Mouse (Mus musculus) midbrain, embryonic 13.5 days (tissue): ENCODE data around the gene B230307C23Rik. TPM values are rescaled to one million over a fixed set of nuclear protein-coding genes. Genes with fewer than 3 reads are reported as not detected.
"Not testable (repeated sequence)": the region's sequence is repeated elsewhere in the genome, so short reads cannot be mapped to it uniquely, and the experiment has no call there.

Experiments used
- ATAC-seq: fragments of 200-750 bp; cut with Nextera tagmentation; 2 replicates; pipeline ENCODE4 v1.8.0; 2017; ENCODE audit warnings: mild to moderate bottlenecking, moderate TSS enrichment, moderate library complexity
- H3K27ac ChIP-seq: fragments of 300-500 bp; sonication (generic); 2 replicates; pipeline ENCODE4 v1.5.1; 2015; ENCODE audit warnings: inconsistent platforms, mild to moderate bottlenecking, moderate library complexity
- H3K27me3 ChIP-seq: fragments of 300-500 bp; sonication (generic); 2 replicates; pipeline ENCODE4 v1.6.1; 2015; ENCODE audit warnings: mild to moderate bottlenecking, inconsistent platforms
- H3K36me3 ChIP-seq: fragments of 300-500 bp; sonication (generic); 2 replicates; pipeline ENCODE4 v1.6.1; 2015; ENCODE audit warnings: mild to moderate bottlenecking, inconsistent platforms
- H3K4me1 ChIP-seq: fragments of 300-500 bp; sonication (generic); replicated peaks from 2 replicates; pipeline ENCODE4 v1.6.1; 2015; ENCODE audit warnings: inconsistent platforms
- H3K4me2 ChIP-seq: fragments of 300-500 bp; sonication (generic); replicated peaks from 2 replicates; pipeline ENCODE4 v1.6.1; 2015; ENCODE audit warnings: moderate library complexity, mild to moderate bottlenecking, inconsistent platforms
- H3K4me3 ChIP-seq: fragments of 300-500 bp; sonication (generic); replicated peaks from 2 replicates; pipeline ENCODE4 v1.5.1; 2015; ENCODE audit warnings: mild to moderate bottlenecking, inconsistent platforms
- H3K9ac ChIP-seq: fragments of 300-500 bp; sonication (generic); replicated peaks from 2 replicates; pipeline ENCODE4 v1.6.1; 2015; ENCODE audit warnings: mild to moderate bottlenecking, inconsistent platforms
- H3K9me3 ChIP-seq: fragments of 300-500 bp; sonication (generic); 2 replicates; pipeline ENCODE4 v1.6.1; 2016; ENCODE audit warnings: mild to moderate bottlenecking, inconsistent platforms
- WGBS: fragments of 180-500 bp; shearing (Covaris S2); methylation state at CpG from one replicate; pipeline ENCODE4 v1.1.7; 2015; 5-methylcytosine and 5-hydroxymethylcytosine counted together
- polyA plus RNA-seq: library from polyadenylated mRNA; unstranded; fragments of >200 nt; fragmentation: Nextera tagmentation; extraction: Ambion mirVana; gene quantifications from 2 replicates; pipeline ENCODE4 v1.2.1, GENCODE M21; 2015

The B230307C23Rik gene
- polyA plus RNA-seq, 1 experiment from 2014 or later, result 23.3 TPM

DNA sequence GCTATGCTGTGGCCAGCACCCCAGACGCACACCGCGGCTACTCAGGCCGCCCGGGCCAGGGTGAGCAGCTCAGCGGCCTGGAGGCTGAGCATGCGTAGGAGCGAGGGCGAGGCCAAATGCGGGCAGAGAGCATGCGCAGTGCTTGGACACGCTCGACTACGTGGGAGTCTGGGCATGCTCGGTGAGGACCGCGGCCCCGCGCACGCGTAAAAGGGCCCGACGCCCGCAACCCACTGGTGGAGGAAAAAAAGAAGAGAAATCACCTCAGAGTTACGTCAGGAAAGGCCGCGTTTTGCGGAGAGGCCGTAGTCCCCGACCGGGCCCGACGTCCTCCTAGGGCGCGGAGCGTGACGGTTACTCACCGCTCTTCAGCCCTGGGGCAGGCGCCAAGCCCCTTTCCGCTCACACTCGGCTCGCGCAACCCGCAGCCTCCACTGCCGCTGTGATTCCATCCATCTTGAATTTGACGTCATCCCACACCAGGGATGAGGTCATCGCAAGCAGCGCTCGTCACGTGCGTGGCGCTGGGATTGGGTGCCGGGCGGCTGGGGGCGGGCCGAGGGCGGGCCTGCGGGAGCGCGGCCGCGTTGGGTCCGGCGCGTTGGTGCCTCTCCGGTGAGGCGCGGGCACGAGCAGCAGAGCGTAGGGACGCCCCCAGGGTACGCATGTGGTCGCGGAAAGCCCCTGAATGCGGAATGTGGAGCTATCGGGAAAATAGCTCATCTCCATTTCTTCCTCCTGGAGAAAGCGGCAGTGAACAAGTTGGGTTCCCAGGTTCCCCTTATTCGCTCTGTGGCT is 34.8 kb upstream of the B230307C23Rik start, which contains the start of the genes C2cd2 and Zbtb21:
Gene C2cd2, minus strand, starts transcription at position 448 of the 798 bp plus-strand sequence.
Gene Zbtb21, minus strand, starts transcription at position 472 of the 798 bp plus-strand sequence.
- peak; percentile 99 for ATAC-seq
- no peaks in the 10 kb centered on the region for H3K27me3 ChIP-seq
- WGBS, result under 1% methylated on average over 78 of the region's 78 CpGs

DNA sequence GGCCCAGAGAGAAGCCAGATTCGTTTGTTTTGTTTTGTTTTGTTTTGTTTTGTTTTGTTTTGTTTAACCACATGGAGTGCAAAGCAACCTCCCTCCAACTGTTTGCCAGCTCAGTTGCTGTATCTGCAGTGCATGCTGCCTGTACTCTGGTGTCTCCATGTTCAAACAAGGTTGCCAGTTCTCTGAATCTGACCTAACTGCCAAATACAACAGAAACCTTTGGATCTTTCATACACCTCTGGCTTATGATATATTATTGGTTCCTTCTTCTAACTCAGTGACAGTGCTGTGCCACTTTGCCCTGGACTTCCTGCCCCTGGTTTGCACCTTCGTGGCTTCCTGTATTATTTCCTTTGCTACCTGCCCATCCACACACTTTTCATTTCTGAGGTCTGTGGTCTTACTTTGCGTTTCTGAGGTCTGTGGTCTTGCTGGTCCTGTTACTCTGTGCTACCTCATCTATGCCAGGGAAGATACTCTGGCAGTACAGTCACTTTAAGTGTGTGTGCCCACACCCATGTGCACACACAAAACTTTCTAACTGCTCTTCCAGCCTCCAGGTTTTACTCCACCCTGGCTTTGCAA is 33.1 kb upstream of the B230307C23Rik start:
- H3K27me3 ChIP-seq, result no peaks in the 10 kb centered on the region
- no peak overlapping the region for H3K27ac ChIP-seq
- H3K4me1 ChIP-seq, result peaks cover 19% of the 10 kb centered on the region
- no peak overlapping the region for H3K4me2 ChIP-seq
- no peak for ATAC-seq
- H3K4me3 ChIP-seq, result no peak overlapping the region
- 90% methylated on average over 3 of the region's 3 CpGs for WGBS
- no peaks in the 10 kb centered on the region for H3K9me3 ChIP-seq
- no peak overlapping the region for H3K9ac ChIP-seq
- no peaks in the 10 kb centered on the region for H3K36me3 ChIP-seq

More for the DNA sequence above, 34.8 kb upstream of the B230307C23Rik start, which contains the start of the genes C2cd2 and Zbtb21:
- peak within 1 kb of the TSS; percentile 97 for H3K27ac ChIP-seq
- no peaks in the 10 kb centered on the region for H3K36me3 ChIP-seq
- H3K9ac ChIP-seq, result peak within 1 kb of the TSS; percentile 92
- H3K4me2 ChIP-seq, result peak within 1 kb of the TSS; percentile 75
- H3K4me3 ChIP-seq, result peak within 1 kb of the TSS; percentile 83
- H3K9me3 ChIP-seq, result no peaks in the 10 kb centered on the region
- peaks cover 19% of the 10 kb centered on the region for H3K4me1 ChIP-seq

GRCm38 (mm10) chr16:97977277-97977676 is 19.8 kb upstream of the B230307C23Rik start:
- WGBS, result 80% methylated on average over 1 of the region's 1 CpGs
- H3K36me3 ChIP-seq, result no peaks in the 10 kb centered on the region

GRCm38 (mm10) chr16:97977722-97978121 is 19.4 kb upstream of the B230307C23Rik start:
- no peak overlapping the region for H3K27ac ChIP-seq
- H3K4me3 ChIP-seq, result no peak overlapping the region
- H3K4me2 ChIP-seq, result no peak overlapping the region
- no peak overlapping the region for H3K9ac ChIP-seq
- no peaks in the 10 kb centered on the region for H3K27me3 ChIP-seq
- no peaks in the 10 kb centered on the region for H3K36me3 ChIP-seq
- no peaks in the 10 kb centered on the region for H3K4me1 ChIP-seq
- no peaks in the 10 kb centered on the region for H3K9me3 ChIP-seq
- no peak for ATAC-seq
- WGBS, result 88% methylated on average over 3 of the region's 3 CpGs

More at GRCm38 (mm10) chr16:97977277-97977676, 19.8 kb upstream of the B230307C23Rik start:
- H3K27me3 ChIP-seq, result no peaks in the 10 kb centered on the region
- H3K4me2 ChIP-seq, result no peak overlapping the region
- no peak for ATAC-seq
- no peak overlapping the region for H3K9ac ChIP-seq
- no peaks in the 10 kb centered on the region for H3K9me3 ChIP-seq
- no peaks in the 10 kb centered on the region for H3K4me1 ChIP-seq
- H3K27ac ChIP-seq, result no peak overlapping the region
- no peak overlapping the region for H3K4me3 ChIP-seq

DNA sequence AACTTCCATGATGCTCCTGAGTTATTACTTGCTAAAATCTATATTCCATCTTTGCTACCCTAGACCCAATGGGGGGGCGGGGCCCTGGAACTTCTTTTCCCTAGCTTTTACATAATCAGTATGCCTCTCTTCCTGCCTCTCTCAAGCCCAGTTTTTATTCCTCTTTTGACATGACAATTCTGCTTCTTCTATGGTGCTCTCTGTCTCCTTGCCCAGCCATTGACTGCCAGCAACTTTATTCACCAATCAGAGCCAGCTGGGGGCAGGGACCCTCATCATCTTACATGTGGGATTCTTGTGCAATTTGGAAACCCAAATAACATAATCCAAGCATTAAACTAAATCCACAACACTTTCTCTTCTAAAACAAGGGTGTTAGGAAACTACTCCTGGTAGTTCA is 15.8 kb upstream of the B230307C23Rik start:
- 88% methylated on average over 1 of the region's 1 CpGs for WGBS
- no peak overlapping the region for H3K9ac ChIP-seq
- H3K27ac ChIP-seq, result no peak overlapping the region
- no peak overlapping the region for H3K4me3 ChIP-seq
- no peak for ATAC-seq
- no peaks in the 10 kb centered on the region for H3K27me3 ChIP-seq
- no peaks in the 10 kb centered on the region for H3K4me1 ChIP-seq
- H3K36me3 ChIP-seq, result no peaks in the 10 kb centered on the region
- no peaks in the 10 kb centered on the region for H3K9me3 ChIP-seq
- H3K4me2 ChIP-seq, result no peak overlapping the region

- no peak overlapping the region for H3K9ac ChIP-seq
- WGBS, result 60% methylated on average over 5 of the region's 5 CpGs
Observed at GRCm38 (mm10) chr16:97984589-97984988, 12.5 kb upstream of the B230307C23Rik start.

GRCm38 (mm10) chr16:97991517-97991916 is 5.6 kb upstream of the B230307C23Rik start:
- Histone ChIP-seq H3K9ac (no peak overlapping the region), H3K4me3 (no peak overlapping the region), H3K4me2 (no peak overlapping the region), H3K27ac (no peak overlapping the region), H3K9me3 (no peaks in the 10 kb centered on the region; the same call in 1 of the 2 replicates), H3K27me3 (no peaks in the 10 kb centered on the region), H3K36me3 (no peaks in the 10 kb centered on the region), H3K4me1 (peaks cover 5% of the 10 kb centered on the region)
- ATAC-seq, result no peak
- 79% methylated on average over 2 of the region's 2 CpGs for WGBS

More at GRCm38 (mm10) chr16:97984589-97984988, 12.5 kb upstream of the B230307C23Rik start:
- Histone ChIP-seq H3K4me2 (no peak overlapping the region), H3K9me3 (no peaks in the 10 kb centered on the region; the same call in 1 of the 2 replicates), H3K4me1 (no peaks in the 10 kb centered on the region), H3K36me3 (no peaks in the 10 kb centered on the region), H3K27ac (no peak overlapping the region), H3K4me3 (no peak overlapping the region), H3K27me3 (no peaks in the 10 kb centered on the region)
- ATAC-seq, result no peak

GRCm38 (mm10) chr16:97992477-97992876 is 4.6 kb upstream of the B230307C23Rik start:
- not testable (repeated sequence) for H3K4me1 ChIP-seq, H3K4me3 ChIP-seq, ATAC-seq, H3K36me3 ChIP-seq, H3K27ac ChIP-seq, H3K9me3 ChIP-seq, H3K9ac ChIP-seq, H3K27me3 ChIP-seq, H3K4me2 ChIP-seq
- WGBS, result 78% methylated on average over 3 of the region's 3 CpGs

GRCm38 (mm10) chr16:97995849-97996615 is 1.1 kb upstream of the B230307C23Rik start:
- Histone ChIP-seq H3K9ac (peak overlapping the region; percentile 64; the same call in 1 of the 2 replicates), H3K9me3 (peaks cover 5% of the 10 kb centered on the region; the same call in 1 of the 2 replicates), H3K4me1 (peaks cover 14% of the 10 kb centered on the region), H3K36me3 (peaks cover 7% of the 10 kb centered on the region; the same call in 1 of the 2 replicates), H3K27me3 (no peaks in the 10 kb centered on the region), H3K4me3 (peak overlapping the region; percentile 56), H3K4me2 (peak overlapping the region; percentile 85), H3K27ac (no peak overlapping the region)
- 16% methylated on average over 1 of the region's 1 CpGs for WGBS
- ATAC-seq, result no peak

GRCm38 (mm10) chr16:97997383-97997731 is 242 bp downstream of the B230307C23Rik start:
- 2% methylated on average over 8 of the region's 8 CpGs for WGBS
- peaks cover 12% of the 10 kb centered on the region; the same call in 1 of the 2 replicates for H3K36me3 ChIP-seq
- peaks cover 11% of the 10 kb centered on the region for H3K9me3 ChIP-seq
- peak overlapping the region; percentile 85 for H3K4me2 ChIP-seq
- ATAC-seq, H3K27ac ChIP-seq, H3K27me3 ChIP-seq: not testable (repeated sequence)
- peak overlapping the region; percentile 56 for H3K4me3 ChIP-seq
- peak overlapping the region; percentile 64 for H3K9ac ChIP-seq
- peaks cover 14% of the 10 kb centered on the region for H3K4me1 ChIP-seq

- Histone ChIP-seq H3K9me3 (peaks cover 31% of the 10 kb centered on the region), H3K4me2 (no peak overlapping the region), H3K4me1 (no peaks in the 10 kb centered on the region), H3K27me3 (no peaks in the 10 kb centered on the region), H3K36me3 (peaks cover 35% of the 10 kb centered on the region), H3K4me3 (no peak overlapping the region), H3K9ac (no peak overlapping the region), H3K27ac (no peak overlapping the region)
- WGBS, result 90% methylated on average over 3 of the region's 3 CpGs
- no peak for ATAC-seq
Observed at GRCm38 (mm10) chr16:98022081-98022480, 25.0 kb downstream of the B230307C23Rik start.
